Mouse (Mus musculus): ENCODE measurements around the gene Rnd2. TPM values are rescaled to one million over a fixed set of nuclear protein-coding genes. Genes with fewer than 3 reads are reported as not detected.
"Not testable (repeated sequence)": the region's sequence is repeated elsewhere in the genome, so short reads cannot be mapped to it uniquely, and the experiment has no call there.

Gene Rnd2
- polyA plus RNA-seq, 1 experiment from 2014 or later: 7.4 TPM

- DNase-seq (ENCODE audit: low spot score) (no peak), ATAC-seq (ENCODE audit: low read depth) (peak; percentile 8; the same call in 1 of the 2 replicates)
- H3K4me3 ChIP-seq (ENCODE audit: low read depth, low read length): peak overlapping the region; percentile 73
- H3K9me3 ChIP-seq (ENCODE audit: control insufficient read depth, low read length): no peaks in the 10 kb centered on the region
- H3K27ac ChIP-seq (replicated peaks; ENCODE audit: low read depth, low read length): no peak overlapping the region
- peak overlapping the region; percentile 94 for H3K4me2 ChIP-seq (ENCODE audit: low read depth, low read length)
- no peaks in the 10 kb centered on the region for H3K27me3 ChIP-seq (replicated peaks; ENCODE audit: control insufficient read depth, insufficient read depth, low read length)
- peaks cover 18% of the 10 kb centered on the region for H3K4me1 ChIP-seq (ENCODE audit: control insufficient read depth, insufficient read depth, low read length)
- WGBS: 2% methylated on average over 26 of the region's 31 CpGs
- peak overlapping the region; percentile 75 for H3K9ac ChIP-seq (ENCODE audit: low read depth, low read length)
- no peaks in the 10 kb centered on the region for H3K36me3 ChIP-seq (ENCODE audit: control insufficient read depth, insufficient read depth, low read length)
Measured at GRCm38 (mm10) chr11:101468263-101468688, 3.5 kb downstream of the Rnd2 start.

GRCm38 (mm10) chr11:101468731-101469130, 3.9 kb downstream of the Rnd2 start:
- Histone ChIP-seq H3K4me1 (ENCODE audit: control insufficient read depth, insufficient read depth, low read length) (peaks cover 13% of the 10 kb centered on the region), H3K9me3 (ENCODE audit: control insufficient read depth, low read length) (no peaks in the 10 kb centered on the region), H3K27ac (replicated peaks; ENCODE audit: low read depth, low read length) (no peak overlapping the region), H3K4me3 (ENCODE audit: low read depth, low read length) (peak overlapping the region; percentile 73), H3K27me3 (replicated peaks; ENCODE audit: control insufficient read depth, insufficient read depth, low read length) (no peaks in the 10 kb centered on the region), H3K9ac (ENCODE audit: low read depth, low read length) (peak overlapping the region; percentile 75), H3K4me2 (ENCODE audit: low read depth, low read length) (peak overlapping the region; percentile 94), H3K36me3 (ENCODE audit: control insufficient read depth, insufficient read depth, low read length) (no peaks in the 10 kb centered on the region)
- DNase-seq (ENCODE audit: low spot score): no peak
- no peak for ATAC-seq (ENCODE audit: low read depth)
- WGBS: 4% methylated on average over 13 of the region's 13 CpGs

DNA sequence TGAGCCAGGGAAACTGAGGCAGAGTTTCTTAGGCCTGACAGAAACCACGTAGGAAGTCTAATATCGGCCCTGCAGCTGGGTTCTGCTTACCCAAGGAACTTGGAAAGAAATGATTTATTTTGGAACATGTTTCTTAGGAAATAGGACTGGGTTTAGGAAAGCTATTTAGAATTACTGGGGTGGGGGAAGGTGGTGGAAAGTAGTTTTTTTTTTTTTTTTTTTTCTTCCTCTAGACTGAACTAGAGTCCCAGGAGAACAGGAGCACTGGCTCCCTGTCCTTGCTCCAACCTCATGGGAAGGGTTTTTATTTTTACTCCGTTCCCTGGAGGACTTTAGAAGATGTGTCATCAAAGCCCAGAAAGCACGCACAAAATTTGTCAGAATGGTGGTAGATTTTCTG, 4.4 kb downstream of the Rnd2 start:
- peak overlapping the region; percentile 94 for H3K4me2 ChIP-seq (ENCODE audit: low read depth, low read length)
- no peaks in the 10 kb centered on the region for H3K36me3 ChIP-seq (ENCODE audit: control insufficient read depth, insufficient read depth, low read length)

DNA sequence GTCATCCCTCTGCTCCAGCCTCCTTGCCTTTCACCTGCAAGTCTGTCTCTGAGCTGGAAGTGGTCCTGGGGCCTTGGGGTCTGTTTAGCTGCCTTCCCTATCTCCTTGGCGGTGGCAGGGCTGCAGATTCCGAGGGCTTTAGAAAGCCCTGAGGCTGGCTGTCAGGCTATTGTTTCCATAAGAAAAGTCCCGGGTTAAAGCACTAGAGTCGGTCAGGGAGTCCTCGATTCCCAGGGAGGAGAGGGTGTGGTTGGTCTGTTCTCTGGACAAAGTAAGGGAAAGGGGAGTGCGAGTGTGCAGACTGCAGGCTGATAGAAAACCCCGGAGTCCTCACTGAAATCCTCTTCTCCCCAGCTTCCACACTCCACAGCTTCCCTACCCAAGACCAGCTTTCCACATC, 5.4 kb downstream of the Rnd2 start:
- H3K27me3 ChIP-seq (replicated peaks; ENCODE audit: control insufficient read depth, insufficient read depth, low read length): no peaks in the 10 kb centered on the region
- H3K27ac ChIP-seq (replicated peaks; ENCODE audit: low read depth, low read length): no peak overlapping the region
- ATAC-seq (ENCODE audit: low read depth): no peak
- H3K9ac ChIP-seq (ENCODE audit: low read depth, low read length): no peak overlapping the region
- H3K4me3 ChIP-seq (ENCODE audit: low read depth, low read length): no peak overlapping the region
- WGBS: 47% methylated on average over 7 of the region's 7 CpGs
- no peaks in the 10 kb centered on the region for H3K36me3 ChIP-seq (ENCODE audit: control insufficient read depth, insufficient read depth, low read length)
- H3K4me1 ChIP-seq (ENCODE audit: control insufficient read depth, insufficient read depth, low read length): peaks cover 6% of the 10 kb centered on the region; the same call in 1 of the 2 replicates
- no peak for DNase-seq (ENCODE audit: low spot score)
- H3K4me2 ChIP-seq (ENCODE audit: low read depth, low read length): no peak overlapping the region
- H3K9me3 ChIP-seq (ENCODE audit: control insufficient read depth, low read length): no peaks in the 10 kb centered on the region

More for the DNA sequence above, 4.4 kb downstream of the Rnd2 start:
- Histone ChIP-seq H3K4me1 (ENCODE audit: control insufficient read depth, insufficient read depth, low read length) (peaks cover 9% of the 10 kb centered on the region), H3K27ac (replicated peaks; ENCODE audit: low read depth, low read length) (no peak overlapping the region), H3K4me3 (ENCODE audit: low read depth, low read length) (peak overlapping the region; percentile 73), H3K9me3 (ENCODE audit: control insufficient read depth, low read length) (no peaks in the 10 kb centered on the region), H3K27me3 (replicated peaks; ENCODE audit: control insufficient read depth, insufficient read depth, low read length) (no peaks in the 10 kb centered on the region), H3K9ac (ENCODE audit: low read depth, low read length) (no peak overlapping the region)
- ATAC-seq (ENCODE audit: low read depth): no peak
- no peak for DNase-seq (ENCODE audit: low spot score)
- WGBS: 61% methylated on average over 4 of the region's 4 CpGs

- no peak for ATAC-seq (ENCODE audit: low read depth)
- Histone ChIP-seq H3K4me1 (ENCODE audit: control insufficient read depth, insufficient read depth, low read length) (peaks cover 6% of the 10 kb centered on the region; the same call in 1 of the 2 replicates), H3K9me3 (ENCODE audit: control insufficient read depth, low read length) (no peaks in the 10 kb centered on the region), H3K27me3 (replicated peaks; ENCODE audit: control insufficient read depth, insufficient read depth, low read length) (no peaks in the 10 kb centered on the region), H3K4me3 (ENCODE audit: low read depth, low read length) (no peak overlapping the region), H3K36me3 (ENCODE audit: control insufficient read depth, insufficient read depth, low read length) (no peaks in the 10 kb centered on the region), H3K4me2 (ENCODE audit: low read depth, low read length) (no peak overlapping the region), H3K9ac (ENCODE audit: low read depth, low read length) (no peak overlapping the region), H3K27ac (replicated peaks; ENCODE audit: low read depth, low read length) (no peak overlapping the region)
- DNase-seq (ENCODE audit: low spot score): no peak
- WGBS: 51% methylated on average over 3 of the region's 3 CpGs
Measured at GRCm38 (mm10) chr11:101471926-101472325, 7.1 kb downstream of the Rnd2 start.

GRCm38 (mm10) chr11:101472336-101472735, 7.5 kb downstream of the Rnd2 start:
- Histone ChIP-seq H3K36me3 (ENCODE audit: control insufficient read depth, insufficient read depth, low read length) (no peaks in the 10 kb centered on the region), H3K27ac (replicated peaks; ENCODE audit: low read depth, low read length) (no peak overlapping the region), H3K9me3 (ENCODE audit: control insufficient read depth, low read length) (no peaks in the 10 kb centered on the region), H3K4me1 (ENCODE audit: control insufficient read depth, insufficient read depth, low read length) (peaks cover 6% of the 10 kb centered on the region; the same call in 1 of the 2 replicates), H3K4me3 (ENCODE audit: low read depth, low read length) (no peak overlapping the region), H3K9ac (ENCODE audit: low read depth, low read length) (no peak overlapping the region), H3K27me3 (replicated peaks; ENCODE audit: control insufficient read depth, insufficient read depth, low read length) (no peaks in the 10 kb centered on the region), H3K4me2 (ENCODE audit: low read depth, low read length) (no peak overlapping the region)
- 33% methylated on average over 7 of the region's 7 CpGs for WGBS
- no peak for DNase-seq (ENCODE audit: low spot score)
- ATAC-seq (ENCODE audit: low read depth): no peak

- not testable (repeated sequence) for H3K27me3 ChIP-seq (replicated peaks; ENCODE audit: control insufficient read depth, insufficient read depth, low read length); H3K36me3 ChIP-seq (ENCODE audit: control insufficient read depth, insufficient read depth, low read length); H3K9ac ChIP-seq (ENCODE audit: low read depth, low read length); H3K4me3 ChIP-seq (ENCODE audit: low read depth, low read length); H3K27ac ChIP-seq (replicated peaks; ENCODE audit: low read depth, low read length); DNase-seq (ENCODE audit: low spot score); H3K4me2 ChIP-seq (ENCODE audit: low read depth, low read length); ATAC-seq (ENCODE audit: low read depth); H3K4me1 ChIP-seq (ENCODE audit: control insufficient read depth, insufficient read depth, low read length); H3K9me3 ChIP-seq (ENCODE audit: control insufficient read depth, low read length)
- WGBS: 81% methylated on average over 1 of the region's 1 CpGs
Measured at GRCm38 (mm10) chr11:101473686-101474085, 8.9 kb downstream of the Rnd2 start.

GRCm38 (mm10) chr11:101474298-101474697, 9.5 kb downstream of the Rnd2 start:
- H3K9ac ChIP-seq (ENCODE audit: low read depth, low read length): no peak overlapping the region
- 0 out of 2 replicates have a peak, but pooled peaks cover 4% of the 10 kb centered on the region for H3K4me1 ChIP-seq (ENCODE audit: control insufficient read depth, insufficient read depth, low read length)
- 77% methylated on average over 5 of the region's 5 CpGs for WGBS
- H3K9me3 ChIP-seq (ENCODE audit: control insufficient read depth, low read length): no peaks in the 10 kb centered on the region
- no peaks in the 10 kb centered on the region for H3K36me3 ChIP-seq (ENCODE audit: control insufficient read depth, insufficient read depth, low read length)
- no peak overlapping the region for H3K4me3 ChIP-seq (ENCODE audit: low read depth, low read length)
- H3K27ac ChIP-seq (replicated peaks; ENCODE audit: low read depth, low read length): no peak overlapping the region
- no peak overlapping the region for H3K4me2 ChIP-seq (ENCODE audit: low read depth, low read length)
- no peak for DNase-seq (ENCODE audit: low spot score)
- no peak for ATAC-seq (ENCODE audit: low read depth)
- no peaks in the 10 kb centered on the region for H3K27me3 ChIP-seq (replicated peaks; ENCODE audit: control insufficient read depth, insufficient read depth, low read length)

GRCm38 (mm10) chr11:101476361-101476760, 11.6 kb downstream of the Rnd2 start:
- not testable (repeated sequence) for H3K9me3 ChIP-seq (ENCODE audit: control insufficient read depth, low read length); H3K4me1 ChIP-seq (ENCODE audit: control insufficient read depth, insufficient read depth, low read length); H3K9ac ChIP-seq (ENCODE audit: low read depth, low read length); ATAC-seq (ENCODE audit: low read depth); H3K36me3 ChIP-seq (ENCODE audit: control insufficient read depth, insufficient read depth, low read length); H3K4me3 ChIP-seq (ENCODE audit: low read depth, low read length); H3K27me3 ChIP-seq (replicated peaks; ENCODE audit: control insufficient read depth, insufficient read depth, low read length); H3K27ac ChIP-seq (replicated peaks; ENCODE audit: low read depth, low read length); H3K4me2 ChIP-seq (ENCODE audit: low read depth, low read length); DNase-seq (ENCODE audit: low spot score)
- 91% methylated on average over 4 of the region's 4 CpGs for WGBS
